Mouse (Mus musculus) gastrocnemius, postnatal 36 days (tissue): ENCODE results near the gene Gm8206. TPM values are rescaled to one million over a fixed set of nuclear protein-coding genes. Genes with fewer than 3 reads are reported as not detected.
"Not testable (repeated sequence)": the region's sequence is repeated elsewhere in the genome, so short reads cannot be mapped to it uniquely, and the experiment has no call there.

Experiments used
- DNase-seq, 2 experiments: peaks; one replicate each; pipeline ENCODE4 v3.0.0; 2022
- intact Hi-C: fragments of 180-260 bp; cut with DNase I; formaldehyde crosslinking; loops from one replicate; pipeline ENCODE4 v1.15.1; 2025
- long read RNA-seq, 2 experiments: library from polyadenylated mRNA; stranded (forward); transcript quantifications; one replicate each; pipeline ENCODE4 v2.0.0; 2021
- total RNA-seq, 2 experiments: library from RNA; stranded (reverse); gene quantifications; 2 replicates each; pipeline ENCODE4 v1.2.3; 2021

Gene Gm8206
- not detected for total RNA-seq
- long read RNA-seq, experiment 1, result 0 reads
- long read RNA-seq, experiment 2, partial matches to known transcripts, result 0 of 1 reads
- long read RNA-seq, experiment 2, other reads (novel, unspliced or antisense), result 1 of 1 reads

- DNase-seq, intact Hi-C loops: not testable (repeated sequence)
Observed at GRCm38 (mm10) chr14:6093842-6094241, at the start of gene Gm8206. Gene Gm8206, minus strand, starts transcription at chr14:6093942.

GRCm38 (mm10) chr14:6125707-6126106 lies 32.0 kb upstream of the Gm8206 start, which contains the start of gene Gm3476:
Gene Gm3476, minus strand, starts transcription at chr14:6125807.
- intact Hi-C loops, DNase-seq: not testable (repeated sequence)

GRCm38 (mm10) chr14:6108272-6108925 lies 14.7 kb upstream of the Gm8206 start, which contains the start of gene Gm3468:
Gene Gm3468, minus strand, starts transcription at chr14:6108665.
- intact Hi-C loops, result not testable (repeated sequence)

GRCm38 (mm10) chr14:6107500-6107899 lies 13.8 kb upstream of the Gm8206 start:
- DNase-seq, intact Hi-C loops: not testable (repeated sequence)

More at GRCm38 (mm10) chr14:6108272-6108925, 14.7 kb upstream of the Gm8206 start, which contains the start of gene Gm3468:
- DNase-seq, result peak; percentile 14 to 24

GRCm38 (mm10) chr14:6058167-6058566 lies 35.6 kb downstream of the Gm8206 start, which contains the start of gene Gm6337:
Gene Gm6337, minus strand, starts transcription at chr14:6058267.
- DNase-seq, intact Hi-C loops: not testable (repeated sequence)

GRCm38 (mm10) chr14:5987136-5987535 lies 106.6 kb downstream of the Gm8206 start:
- DNase-seq, result peak; percentile 3 to 30
- intact Hi-C loops, result not testable (repeated sequence)

GRCm38 (mm10) chr14:5979037-5979436 lies 114.7 kb downstream of the Gm8206 start, which contains the start of gene Gm3453:
Gene Gm3453, minus strand, starts transcription at chr14:5979137.
- intact Hi-C loops, DNase-seq: not testable (repeated sequence)

Other genes with a start within 250 kb of the Gm8206 start
- gene Gm8237, start 213.6 kb downstream of the Gm8206 start, total RNA-seq, result under 1 TPM in 1 of 2 experiments, not detected in 1; 0.28 TPM
- under 1 TPM in 1 of 2 experiments, not detected in 1; 0.18 TPM for gene Gm3248, start 132.2 kb downstream of the Gm8206 start, total RNA-seq
- not detected for gene Gm3453, start 114.8 kb downstream of the Gm8206 start, total RNA-seq
- not detected for gene Gm6337, start 35.7 kb downstream of the Gm8206 start, total RNA-seq
- under 1 TPM in 1 of 2 experiments, not detected in 1; 0.15 TPM for gene Gm3468, start 14.7 kb upstream of the Gm8206 start, total RNA-seq
- gene Gm3476, start 31.9 kb upstream of the Gm8206 start, total RNA-seq, result not detected
- gene Gm21560, start 125.3 kb upstream of the Gm8206 start, total RNA-seq, result not detected
- not detected for gene Gm3411, start 193.3 kb upstream of the Gm8206 start, total RNA-seq
- gene Gm21103, start 210.9 kb upstream of the Gm8206 start, total RNA-seq, result not detected
- not detected for gene Gm3618, start 249.7 kb upstream of the Gm8206 start, total RNA-seq